Mouse (Mus musculus): Measurements from ENCODE around the gene Habp4. TPM values are rescaled to one million over a fixed set of nuclear protein-coding genes. Genes with fewer than 3 reads are reported as not detected.

Habp4 gene
- total RNA-seq, 2 experiments from 2014 or later = 120 to 121 TPM

GRCm38 (mm10) chr13:64235062-64235715, 73.6 kb downstream of the Habp4 start:
- DNase-seq (ENCODE audit: low spot score in 2 of 2) = no peak

GRCm38 (mm10) chr13:64235777-64236176, 74.2 kb downstream of the Habp4 start:
- no peak for DNase-seq (ENCODE audit: low spot score in 2 of 2)

Other genes starting within 250 kb of the Habp4 start
- gene Hsd17b3, start 72.6 kb upstream of the Habp4 start, total RNA-seq (2021) = not detected
- 1 to 10 TPM in 1 of 2 experiments, under 1 TPM in 1; 0.62 to 1.6 TPM for gene Slc35d2, start 32.5 kb upstream of the Habp4 start, total RNA-seq (2021)
- 1 to 10 TPM; 7.7 to 9.5 TPM for gene Zfp367, start 8.6 kb upstream of the Habp4 start, total RNA-seq (2021)
- 1 to 10 TPM; 2.6 to 3.2 TPM for gene Cdc14b, start 113.5 kb downstream of the Habp4 start, total RNA-seq (2021)
- gene Aaed1, start 150.9 kb downstream of the Habp4 start, total RNA-seq (2021) = 10 to 100 TPM in 1 of 2 experiments, 1 to 10 TPM in 1; 8.5 to 11.7 TPM
- 100 to 1,000 TPM; 169 to 194 TPM for gene Ctsl, start 209.1 kb downstream of the Habp4 start, total RNA-seq (2021)